Mouse (Mus musculus) common myeloid progenitor, adult 5-6 weeks (primary cell): Measurements from ENCODE around the gene Commd9. TPM values are rescaled to one million over a fixed set of nuclear protein-coding genes. Genes with fewer than 3 reads are reported as not detected.

Source experiments
- ATAC-seq: replicated peaks from 2 replicates; pipeline ENCODE4 v1.8.0; 2016; ENCODE audit warnings: low read depth, mild to moderate bottlenecking, moderate TSS enrichment, inconsistent platforms; ENCODE audit not compliant: poor library complexity, severe bottlenecking
- total RNA-seq: library from RNA; stranded (forward); fragments of 200-1000, 187-1606 nt; gene quantifications from 2 replicates; pipeline ENCODE4 v1.2.3, GENCODE M21; 2017

Gene Commd9
- 30.5 and 47.3 TPM in 2 replicates for total RNA-seq

DNA sequence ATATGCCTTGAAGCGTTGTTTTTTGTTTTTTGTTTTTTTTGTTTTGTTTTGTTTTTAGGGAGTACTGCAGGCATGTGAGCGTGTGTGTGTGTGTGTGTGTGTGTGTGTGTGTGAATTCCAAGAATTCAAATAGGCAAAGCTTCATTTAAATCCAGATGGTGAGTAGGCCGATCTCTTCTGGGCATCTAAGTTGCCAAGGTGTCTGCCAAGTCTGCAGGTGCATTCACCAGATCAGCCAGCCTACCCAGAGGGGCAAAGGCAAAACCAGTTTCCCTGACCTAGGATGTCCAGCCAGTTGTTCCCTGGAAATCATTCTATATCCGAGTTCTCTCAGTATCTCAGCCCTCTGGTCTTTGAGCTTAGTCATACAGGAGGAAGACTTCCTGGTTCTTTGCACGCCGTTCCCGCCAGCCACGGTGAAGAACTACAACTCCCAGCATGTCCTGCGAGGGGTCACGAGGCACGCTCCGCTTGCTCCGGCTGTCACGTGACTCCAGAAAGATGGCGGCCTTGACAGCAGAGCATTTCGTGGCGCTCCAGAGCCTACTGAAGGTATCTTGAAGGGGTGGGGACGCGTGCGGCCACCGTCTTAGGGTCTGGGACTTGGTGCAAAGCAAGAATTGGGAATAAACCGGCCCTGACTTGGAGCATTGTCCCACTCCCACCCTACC, at the start of gene Commd9:
Gene Commd9 (plus strand): TSS at position 480 of the 671 bp plus-strand sequence.
- ATAC-seq: peak; percentile 93

DNA sequence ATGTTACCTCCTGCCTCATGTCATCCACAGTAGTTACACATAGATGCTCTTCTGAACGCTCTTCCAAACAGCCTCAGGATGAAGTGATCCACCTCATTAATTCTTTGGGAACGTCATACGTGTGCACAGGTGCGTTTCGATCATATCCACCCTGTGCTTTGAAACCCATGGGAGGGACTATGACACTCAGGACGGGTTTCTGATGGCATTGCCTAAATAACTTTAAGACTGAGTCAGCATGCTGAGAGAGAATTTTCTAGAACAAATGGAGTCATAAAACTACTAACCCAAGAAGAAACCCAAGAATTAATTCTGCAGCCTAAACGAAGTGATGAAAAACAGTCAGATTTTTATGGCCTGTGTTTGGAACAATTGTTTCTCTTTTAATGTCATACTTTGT, 43.3 kb upstream of the Commd9 start:
- ATAC-seq: no peak

DNA sequence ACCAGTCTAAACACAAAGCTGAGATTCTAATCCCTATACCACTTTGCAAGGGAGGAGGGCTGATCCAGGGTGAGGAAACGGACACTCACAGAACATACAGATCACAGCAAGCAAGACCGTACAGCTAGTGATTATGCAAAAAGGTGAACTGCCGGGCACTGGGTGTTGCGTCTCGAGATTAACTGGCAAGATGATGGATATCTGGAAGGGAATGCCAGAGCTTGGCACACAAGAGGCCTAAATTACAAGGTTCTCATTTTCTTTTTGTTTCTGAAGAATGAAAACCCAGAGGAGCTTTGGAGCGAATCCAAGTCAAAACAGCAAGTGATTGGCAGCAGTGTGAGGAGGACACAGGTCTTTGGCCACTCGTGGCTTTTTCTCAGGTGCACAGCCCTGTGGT, 31.3 kb upstream of the Commd9 start:
- ATAC-seq: no peak

DNA sequence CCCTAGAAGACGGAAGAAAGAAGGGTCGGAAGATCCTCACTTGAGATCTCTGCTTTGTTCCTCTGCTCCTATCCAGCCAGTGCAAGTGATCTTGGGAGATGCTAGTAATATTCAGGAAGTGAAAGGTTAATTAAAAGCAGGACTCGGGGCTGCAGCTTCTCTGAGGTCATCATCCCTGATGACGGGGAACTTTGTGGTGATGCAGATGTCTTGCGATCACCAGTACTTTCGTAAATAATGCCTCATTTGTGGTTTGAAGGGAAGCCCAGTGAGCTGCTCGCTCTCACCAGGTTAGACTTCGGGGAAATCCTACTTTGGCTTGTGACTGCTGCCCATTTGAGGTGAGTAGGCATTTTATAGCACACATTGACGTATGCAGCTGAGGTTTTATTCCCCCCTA, 29.9 kb upstream of the Commd9 start:
- ATAC-seq: no peak

DNA sequence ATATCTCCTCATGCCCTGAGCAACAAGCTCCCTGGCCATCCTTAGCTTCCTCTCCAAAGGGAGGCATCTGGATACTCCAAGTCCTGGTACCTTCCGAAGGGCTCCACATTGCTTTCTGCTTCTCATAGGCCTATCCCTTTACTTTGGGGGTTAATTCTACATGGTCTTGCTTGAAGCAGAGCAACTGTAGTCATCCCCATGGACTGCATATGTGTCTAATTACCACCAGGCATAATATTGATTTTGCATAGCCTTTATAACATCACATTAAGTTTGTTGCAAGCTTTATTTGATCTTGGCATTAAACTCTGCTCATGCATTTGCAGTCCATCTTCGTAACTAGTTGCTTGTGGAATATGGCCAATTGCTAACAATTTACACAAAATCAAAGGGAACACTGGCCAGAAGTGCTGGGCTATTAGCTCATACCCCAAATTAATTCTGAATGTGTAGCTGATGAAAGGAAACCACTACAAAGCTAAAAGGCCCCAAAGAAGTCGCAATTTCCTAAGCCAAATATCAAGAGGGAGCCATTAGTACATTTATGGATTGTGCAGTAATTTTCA, 25.0 kb upstream of the Commd9 start:
- no peak for ATAC-seq

DNA sequence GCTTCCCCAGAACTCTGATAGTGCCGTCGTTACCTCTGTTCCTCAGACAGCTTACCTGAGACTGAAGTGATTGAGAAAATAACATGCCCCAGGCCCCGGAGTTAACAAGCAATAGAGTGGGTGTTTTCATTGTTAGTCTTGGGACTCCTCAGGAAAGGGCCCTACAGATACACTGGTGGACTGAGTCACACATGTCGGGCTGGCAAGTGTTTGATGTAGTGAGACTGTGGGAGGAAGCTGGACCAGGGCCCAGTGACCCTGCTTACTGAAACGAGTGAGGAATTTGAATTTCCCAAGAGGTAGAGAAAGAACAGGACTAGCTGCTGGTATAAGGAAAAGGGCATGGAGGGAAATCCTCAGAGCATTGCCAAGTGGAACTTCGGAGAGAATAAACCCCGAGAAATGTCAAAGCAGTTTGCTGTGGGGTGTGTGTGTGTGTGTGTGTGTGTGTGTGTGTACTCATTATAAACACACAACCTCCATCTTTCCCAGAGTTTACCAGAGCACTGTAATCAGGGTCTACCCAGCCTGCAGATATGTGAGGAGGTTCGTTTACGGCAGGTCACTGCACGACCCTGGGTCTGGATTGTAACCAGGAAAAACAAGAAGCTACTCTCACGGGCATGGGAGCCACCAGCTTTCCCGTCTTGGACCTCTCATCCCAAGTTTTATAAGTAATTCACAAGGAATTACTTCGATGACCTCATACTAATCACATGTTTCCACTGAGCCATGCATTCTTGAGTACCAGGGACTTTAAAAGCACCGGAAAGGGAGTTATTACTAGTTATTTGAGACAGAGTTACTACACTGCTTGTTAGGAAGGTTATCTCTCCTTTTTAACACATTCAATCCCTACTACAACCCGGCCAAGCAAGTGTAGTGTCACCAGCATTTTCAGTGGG, 23.6 kb upstream of the Commd9 start:
- ATAC-seq: no peak

DNA sequence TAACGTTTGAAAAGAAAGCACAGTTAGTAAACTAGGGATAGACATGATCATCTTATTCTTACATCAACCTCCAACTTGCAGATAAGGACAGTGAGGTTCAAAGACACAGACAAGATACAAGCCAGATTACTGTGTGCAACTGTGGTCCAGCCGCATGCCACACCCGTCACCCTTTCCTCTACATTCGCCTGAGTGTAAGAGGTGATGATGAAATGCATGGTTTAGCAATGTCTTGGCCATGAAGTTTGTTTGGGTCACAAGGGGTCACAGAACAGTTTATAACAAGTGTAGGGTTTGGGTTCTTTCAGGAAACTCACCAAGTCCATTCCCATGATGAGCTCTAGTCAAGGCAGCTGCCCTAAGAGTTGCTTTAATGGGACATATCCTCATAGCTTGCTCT, 17.4 kb upstream of the Commd9 start:
- no peak for ATAC-seq

DNA sequence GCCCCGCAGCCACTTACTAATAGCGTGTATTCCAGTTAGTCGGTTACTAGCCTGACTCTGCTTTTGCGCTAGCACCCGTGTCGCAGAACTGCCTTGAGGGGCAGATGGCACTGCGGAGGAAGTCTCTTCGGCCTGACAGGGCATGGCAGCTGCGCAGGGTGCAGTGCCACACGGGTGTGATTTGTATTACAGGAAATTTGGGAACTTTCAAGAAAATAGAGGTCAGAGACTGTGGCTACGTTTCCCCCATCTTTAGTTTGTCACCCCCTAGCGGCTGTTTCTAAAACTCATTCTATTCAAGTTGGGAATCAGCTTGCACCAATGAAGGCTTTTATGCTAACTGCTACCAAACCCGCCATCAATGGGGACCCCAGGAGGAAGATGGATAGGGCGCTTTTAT, 14.9 kb upstream of the Commd9 start:
- peak; percentile 85 for ATAC-seq

DNA sequence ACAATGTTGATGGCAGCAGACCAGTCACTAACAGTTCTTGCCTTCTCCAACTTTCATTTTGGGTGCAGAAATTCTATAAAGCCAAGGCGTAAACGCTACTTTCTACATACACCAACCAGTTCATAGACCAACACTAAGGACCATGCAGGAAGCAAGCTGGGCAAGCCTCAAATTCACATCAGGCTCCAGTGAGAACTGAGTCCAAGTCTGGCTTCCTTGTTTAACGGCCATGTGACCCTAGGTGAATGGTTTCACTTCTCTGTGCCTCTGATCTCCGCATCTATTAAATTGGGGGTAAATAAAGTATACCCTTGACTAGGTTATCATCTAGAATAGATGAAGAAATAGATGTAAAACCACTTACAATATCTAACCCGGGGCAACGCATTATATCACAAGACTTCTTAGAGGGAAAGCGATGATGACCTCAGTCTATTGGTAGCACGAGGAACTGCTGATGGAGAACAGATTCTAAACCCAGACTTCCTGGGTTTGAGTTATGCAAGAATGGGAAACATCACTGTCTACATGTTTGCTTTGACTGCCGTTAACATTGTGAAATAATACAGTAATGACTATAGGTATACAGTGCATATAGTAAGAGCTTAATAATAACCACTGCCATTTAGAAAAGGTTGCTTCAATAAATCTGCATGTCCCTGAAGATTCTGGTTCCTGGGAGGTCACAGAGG, 4.4 kb upstream of the Commd9 start:
- peak; percentile 43 for ATAC-seq

DNA sequence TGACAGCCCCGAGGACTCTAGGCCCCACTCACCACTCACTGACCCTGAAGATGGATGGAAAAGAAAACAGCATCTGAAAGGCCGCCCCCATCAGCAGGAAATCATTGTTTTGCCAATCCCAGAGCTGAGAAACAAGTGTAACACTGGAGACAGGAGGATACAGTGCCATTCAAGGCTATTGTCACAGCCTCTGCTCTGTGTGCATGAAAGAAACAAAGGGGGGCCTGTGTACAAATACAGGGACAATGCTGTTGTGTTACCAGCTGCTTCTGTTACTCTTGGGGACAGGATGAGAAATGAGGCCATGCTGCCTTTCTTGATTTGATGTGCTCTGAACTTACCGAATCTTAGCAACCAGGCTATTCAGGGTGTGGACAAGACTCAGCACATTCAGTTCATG, 3.0 kb upstream of the Commd9 start, which contains the start of gene Prr5l:
Gene Prr5l (minus strand): TSS at position 30 of the 400 bp plus-strand sequence.
- ATAC-seq: no peak

DNA sequence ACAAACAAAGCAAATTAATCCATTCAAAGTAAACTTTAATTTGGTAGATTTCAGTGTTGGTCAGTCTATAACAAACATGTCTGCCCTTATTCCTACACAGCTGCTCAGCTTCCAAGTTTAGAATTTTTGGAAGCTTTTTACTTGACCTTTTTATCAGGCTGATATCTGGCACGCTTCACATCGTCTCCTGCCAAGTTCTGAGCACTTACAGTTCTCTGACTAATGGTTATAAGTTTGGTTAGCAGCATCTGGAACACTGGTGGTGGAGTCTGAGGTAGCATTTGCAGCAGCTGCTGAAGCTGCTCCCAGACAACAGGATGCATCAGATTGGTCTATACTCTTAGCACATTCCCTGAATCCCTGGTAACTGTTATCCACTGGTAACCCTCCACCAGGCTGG, 1.8 kb upstream of the Commd9 start:
- no peak for ATAC-seq

DNA sequence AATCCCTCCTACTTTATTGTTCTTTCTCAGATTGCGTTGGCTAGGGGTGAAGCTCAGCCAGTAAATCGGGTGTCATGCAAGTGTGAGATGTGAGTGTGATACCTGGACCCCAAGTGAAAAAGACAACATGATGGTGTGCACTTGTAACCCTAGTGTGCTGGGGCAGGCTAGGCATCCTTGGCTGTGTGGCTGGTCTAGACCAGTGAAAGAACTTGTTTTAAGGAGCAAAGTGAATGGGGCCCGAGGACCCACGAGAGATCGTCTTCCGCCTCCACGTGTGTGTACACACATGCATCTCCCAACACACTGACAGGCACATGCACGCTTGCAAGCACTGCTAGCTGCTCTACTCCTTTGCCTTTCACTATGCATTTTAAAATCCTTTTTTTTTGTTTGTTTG, 2.8 kb downstream of the Commd9 start:
- ATAC-seq: no peak

DNA sequence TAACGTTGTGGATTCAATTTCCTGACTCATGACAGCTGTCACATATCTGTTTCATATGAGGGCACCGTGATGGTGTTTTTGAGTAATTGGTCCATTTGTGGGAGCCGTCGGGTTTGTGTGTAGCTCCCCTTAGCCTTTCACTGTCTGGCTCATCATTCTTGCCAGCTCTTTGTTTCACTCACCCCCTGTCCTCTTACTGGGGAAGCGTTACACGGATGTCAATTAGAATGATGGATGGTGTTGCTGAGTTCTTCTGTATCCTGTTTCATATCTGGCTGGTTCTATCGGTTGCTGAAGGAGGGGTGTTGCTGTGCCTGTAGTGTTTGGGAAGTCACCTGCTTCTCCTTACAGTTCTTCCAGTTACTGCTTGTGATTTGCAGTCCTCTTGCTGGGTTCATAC, 5.1 kb downstream of the Commd9 start:
- ATAC-seq: no peak

DNA sequence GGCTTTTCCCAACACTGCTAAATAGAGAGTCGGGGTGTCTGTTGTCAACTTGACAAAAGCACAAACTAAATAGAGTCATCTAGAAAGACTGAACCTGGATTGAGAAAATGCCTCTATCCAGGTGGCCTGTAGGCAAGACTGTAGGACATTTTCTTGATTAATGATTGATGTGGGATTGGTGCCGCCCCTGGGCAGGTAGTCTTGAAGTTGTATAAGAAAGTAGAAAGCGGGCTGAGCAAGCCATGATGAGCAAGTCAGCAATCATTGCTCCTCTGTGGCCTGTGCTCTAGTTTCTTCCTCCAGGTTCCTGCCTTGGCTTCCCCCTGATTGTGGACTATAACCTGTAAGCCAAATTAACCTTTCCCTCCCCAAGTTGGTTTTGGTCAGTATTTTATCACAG, 8.1 kb downstream of the Commd9 start:
- ATAC-seq: no peak

DNA sequence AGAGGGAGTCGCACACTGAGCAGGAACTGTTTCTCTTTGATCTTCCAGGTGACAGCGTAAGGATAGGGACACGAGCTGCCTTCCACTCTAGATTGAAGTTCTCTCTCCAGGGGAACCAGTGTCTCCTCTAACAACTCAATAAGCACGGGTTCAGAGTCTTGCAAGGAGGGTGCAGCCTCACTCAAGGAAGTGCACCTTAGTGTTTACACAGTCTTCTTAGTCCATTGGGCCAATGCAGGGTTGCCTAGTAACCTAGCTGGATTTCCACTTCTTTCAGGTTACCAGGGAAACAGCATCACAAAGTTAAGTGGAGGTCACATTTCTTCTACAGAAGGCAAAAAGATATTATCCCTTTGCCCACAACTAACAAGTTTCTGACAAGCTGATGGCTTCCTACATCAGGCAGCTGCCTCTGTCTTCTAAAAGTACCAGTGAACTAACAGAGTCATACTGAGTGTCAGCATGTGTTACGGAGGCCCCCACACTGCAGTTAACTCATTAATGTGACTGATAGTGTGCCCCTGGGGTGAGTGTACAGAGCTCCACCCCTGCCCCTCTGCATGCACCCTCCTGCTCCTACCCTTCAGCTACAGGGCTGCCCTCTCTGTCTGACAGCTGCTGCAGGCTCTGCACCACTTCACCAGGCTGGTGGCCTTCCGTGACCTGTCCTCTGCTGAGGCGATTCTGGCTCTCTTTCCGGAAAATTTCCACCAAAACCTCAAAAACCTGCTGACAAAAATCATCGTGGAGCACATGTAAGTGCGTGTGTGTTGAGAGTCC, 10.6 kb downstream of the Commd9 start:
- no peak for ATAC-seq

DNA sequence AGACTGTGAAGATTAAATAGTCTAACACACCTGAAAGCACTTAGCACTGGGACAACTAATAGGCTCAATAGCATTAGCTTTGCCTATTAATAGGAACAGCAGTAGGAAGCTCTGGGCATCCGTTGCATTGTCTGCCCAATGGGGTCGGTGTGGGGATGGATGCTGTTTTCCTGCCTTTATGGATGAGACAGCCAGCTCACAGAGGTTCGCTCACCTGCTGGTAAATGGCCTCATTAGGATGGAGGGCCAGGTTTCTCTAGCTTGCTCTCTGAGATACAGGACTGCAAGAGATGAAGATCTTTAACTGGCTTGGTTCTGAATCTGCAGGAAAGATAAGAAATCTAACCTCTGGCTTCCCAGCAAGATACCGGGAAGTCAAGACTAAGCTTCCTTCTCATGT, 16.1 kb downstream of the Commd9 start:
- ATAC-seq: no peak

DNA sequence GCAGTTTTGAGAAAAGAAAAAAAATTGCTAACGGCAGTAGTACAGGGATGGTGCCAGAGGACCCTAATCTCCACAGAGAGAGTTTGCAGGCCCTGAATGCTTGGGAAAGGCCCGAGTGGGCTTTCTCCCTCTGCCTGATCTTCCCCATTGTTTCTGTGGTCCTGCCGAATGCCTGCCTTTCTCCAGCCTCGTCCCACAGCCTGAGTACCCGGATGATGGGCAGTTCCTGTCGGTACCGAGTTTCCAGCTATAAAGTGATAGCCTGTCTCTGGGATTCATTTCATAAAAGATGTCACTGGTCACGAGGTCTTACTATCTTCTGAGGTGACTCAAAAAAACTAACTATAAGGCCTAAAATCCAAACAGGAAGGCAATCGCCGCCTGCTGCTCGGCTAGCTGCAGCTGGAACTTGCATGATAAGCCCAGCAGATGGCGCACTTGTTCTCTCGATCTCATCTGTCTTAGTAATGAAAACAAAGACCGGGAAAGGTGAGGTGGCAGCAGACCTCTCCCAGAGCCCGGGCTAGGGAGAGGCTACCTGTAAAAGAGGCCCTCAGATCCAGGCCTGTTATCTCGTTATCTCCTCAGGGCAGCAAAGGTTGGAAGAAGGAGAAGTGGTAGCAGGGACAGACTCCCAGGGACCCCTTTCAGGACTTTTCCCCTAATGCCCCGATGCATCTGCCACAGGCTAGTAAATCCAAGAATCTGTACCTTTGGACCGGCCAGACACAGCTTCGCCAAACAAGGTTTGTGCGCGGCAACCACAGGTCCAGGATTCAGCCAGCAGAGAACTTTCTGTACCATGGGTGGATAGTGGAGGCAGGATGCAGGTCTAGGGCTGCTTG, 19.7 kb downstream of the Commd9 start:
- peak; percentile 79 for ATAC-seq

DNA sequence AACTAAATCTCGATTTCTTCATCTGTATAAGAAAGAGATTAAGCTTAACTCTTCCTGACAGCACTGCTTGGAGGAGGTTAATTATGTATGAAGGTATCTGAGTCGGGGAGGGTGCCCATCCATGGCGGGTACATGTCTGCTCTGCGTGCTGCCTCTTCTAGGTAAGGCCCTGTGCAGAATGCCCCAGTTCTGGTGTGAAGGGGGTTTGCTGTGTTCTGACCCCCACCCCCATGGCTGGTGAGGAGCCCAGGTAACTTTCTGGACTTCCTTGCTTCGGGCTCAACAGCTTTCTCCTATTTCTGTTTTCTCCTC, 20.3 kb downstream of the Commd9 start:
- ATAC-seq: no peak

DNA sequence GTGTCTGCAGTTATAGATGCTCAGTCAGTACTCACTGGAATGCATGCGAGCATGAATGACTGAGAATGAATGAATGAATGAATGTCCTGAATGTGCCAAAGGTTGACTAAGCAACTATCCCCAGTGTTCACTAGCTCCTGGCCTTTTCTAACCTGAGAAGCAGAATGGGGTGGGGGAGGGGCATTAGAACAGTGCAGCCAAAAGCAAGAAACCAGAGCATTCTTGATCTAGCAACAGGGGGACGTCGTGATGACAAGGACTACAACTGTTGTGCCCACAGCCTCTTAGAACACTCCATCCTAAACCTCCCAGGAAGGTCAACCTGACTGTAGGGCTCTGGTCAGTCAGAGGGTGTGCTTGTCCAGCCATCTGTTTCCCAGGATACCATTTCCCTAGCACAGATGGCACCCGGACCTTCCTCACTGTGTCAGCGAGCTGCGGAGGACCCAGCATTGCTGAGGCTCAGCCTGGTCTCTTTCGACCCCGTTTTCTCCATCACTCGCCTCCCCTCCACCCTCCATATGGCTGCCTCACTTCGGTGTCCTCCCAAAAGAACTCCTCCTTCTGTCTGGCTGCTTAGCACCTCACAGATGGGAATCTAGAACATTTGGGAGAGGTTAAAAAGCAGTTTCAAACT, 21.5 kb downstream of the Commd9 start:
- no peak for ATAC-seq
